Mouse (Mus musculus) adipocyte (in vitro differentiated cells): ENCODE data around the gene Armc9.
A peak's percentile ranks its signal among the peaks of the same experiment; 100 is the strongest.

Experiments used
- DNase-seq: peaks from one replicate; pipeline ENCODE4 v3.0.0-alpha.2; 2016; ENCODE audit warnings: low spot score

Gene Armc9

GRCm38 (mm10) chr1:86176066-86176465, 21.5 kb downstream of the Armc9 start:
- DNase-seq: no peak

- peak; percentile 93 for DNase-seq
These were observed 24.1 kb downstream of the Armc9 start for GRCm38 (mm10) chr1:86178462-86179253.

GRCm38 (mm10) chr1:86182004-86182709, 27.6 kb downstream of the Armc9 start:
- DNase-seq: no peak

- DNase-seq: no peak
These were observed 29.1 kb downstream of the Armc9 start for GRCm38 (mm10) chr1:86183577-86184263.

- no peak for DNase-seq
These were observed 32.2 kb downstream of the Armc9 start for GRCm38 (mm10) chr1:86186762-86187161.

GRCm38 (mm10) chr1:86187856-86188255, 33.3 kb downstream of the Armc9 start:
- DNase-seq: no peak

- DNase-seq: no peak
These were observed 33.7 kb downstream of the Armc9 start for GRCm38 (mm10) chr1:86188271-86188670.

- DNase-seq: no peak
These were observed 34.6 kb downstream of the Armc9 start for GRCm38 (mm10) chr1:86189034-86189702.

- DNase-seq: no peak
These were observed 36.3 kb downstream of the Armc9 start for GRCm38 (mm10) chr1:86190843-86191242.

- DNase-seq: no peak
These were observed 39.5 kb downstream of the Armc9 start for GRCm38 (mm10) chr1:86194044-86194443.

- no peak for DNase-seq
These were observed 43.7 kb downstream of the Armc9 start for GRCm38 (mm10) chr1:86198276-86198675.

GRCm38 (mm10) chr1:86199026-86199425, 44.4 kb downstream of the Armc9 start:
- DNase-seq: no peak

GRCm38 (mm10) chr1:86201312-86201711, 46.7 kb downstream of the Armc9 start:
- no peak for DNase-seq

- DNase-seq: no peak
These were observed 48.1 kb downstream of the Armc9 start for GRCm38 (mm10) chr1:86202617-86203219.

GRCm38 (mm10) chr1:86210676-86211075, 56.1 kb downstream of the Armc9 start:
- no peak for DNase-seq

GRCm38 (mm10) chr1:86211498-86211897, 56.9 kb downstream of the Armc9 start:
- DNase-seq: no peak

- no peak for DNase-seq
These were observed 58.2 kb downstream of the Armc9 start for GRCm38 (mm10) chr1:86212731-86213130.

GRCm38 (mm10) chr1:86214158-86214557, 59.6 kb downstream of the Armc9 start:
- peak; percentile 87 for DNase-seq

- DNase-seq: no peak
These were observed 60.7 kb downstream of the Armc9 start for GRCm38 (mm10) chr1:86215297-86215696.

GRCm38 (mm10) chr1:86216412-86216811, 61.8 kb downstream of the Armc9 start:
- no peak for DNase-seq

- DNase-seq: no peak
These were observed 63.4 kb downstream of the Armc9 start for GRCm38 (mm10) chr1:86217976-86218375.

- DNase-seq: no peak
These were observed 70.6 kb downstream of the Armc9 start for GRCm38 (mm10) chr1:86225195-86225594.
